Mouse (Mus musculus) limb, embryonic 11.5 days (tissue): ENCODE results near the gene Anks1. TPM values are rescaled to one million over a fixed set of nuclear protein-coding genes. Genes with fewer than 3 reads are reported as not detected.

Experiments used
- ATAC-seq: fragments of 200-750 bp; cut with Nextera tagmentation; 2 replicates; pipeline ENCODE4 v1.8.0; 2017; ENCODE audit warnings: low read depth; ENCODE audit not compliant: insufficient number of reproducible peaks, low FRiP score, low TSS enrichment
- DNase-seq: peaks from one replicate; pipeline ENCODE4 v3.0.0-alpha.2; 2015; ENCODE audit warnings: low spot score
- H3K27ac ChIP-seq: fragments of 300-500 bp; sonication (generic); replicated peaks from 2 replicates; pipeline ENCODE4 v1.5.1; 2014; ENCODE audit warnings: low read depth, mild to moderate bottlenecking, low read length
- H3K27me3 ChIP-seq: fragments of 300-500 bp; sonication (generic); 2 replicates; pipeline ENCODE4 v1.6.1; 2014; ENCODE audit warnings: mild to moderate bottlenecking, low read length, mixed read lengths; ENCODE audit not compliant: control insufficient read depth, insufficient read depth
- H3K36me3 ChIP-seq: fragments of 300-500 bp; sonication (generic); 2 replicates; pipeline ENCODE4 v1.6.1; 2014; ENCODE audit warnings: mild to moderate bottlenecking, low read length, moderate library complexity, mixed read lengths; ENCODE audit not compliant: control insufficient read depth, insufficient read depth
- H3K4me1 ChIP-seq: fragments of 300-500 bp; sonication (generic); 2 replicates; pipeline ENCODE4 v1.6.1; 2014; ENCODE audit warnings: low read length, mixed read lengths; ENCODE audit not compliant: control insufficient read depth, insufficient read depth
- H3K4me2 ChIP-seq: fragments of 300-500 bp; sonication (generic); 2 replicates; pipeline ENCODE4 v1.6.1; 2014; ENCODE audit warnings: low read depth, mild to moderate bottlenecking, moderate library complexity; ENCODE audit not compliant: severe bottlenecking
- H3K4me3 ChIP-seq: fragments of 300-500 bp; sonication (generic); 2 replicates; pipeline ENCODE4 v1.5.1; 2014; ENCODE audit warnings: low read depth, low read length
- H3K9ac ChIP-seq: fragments of 300-500 bp; sonication (generic); 2 replicates; pipeline ENCODE4 v1.6.1; 2014; ENCODE audit warnings: mild to moderate bottlenecking, low read length
- H3K9me3 ChIP-seq: fragments of 300-500 bp; sonication (generic); 2 replicates; pipeline ENCODE4 v1.6.1; 2016; ENCODE audit warnings: low read length; ENCODE audit not compliant: control insufficient read depth
- WGBS: fragments of 180-500 bp; shearing (Covaris S2); extraction: QIAGEN DNeasy Blood & Tissue Kit; methylation state at CpG from one replicate; pipeline ENCODE4 v1.1.7; 2014; 5-methylcytosine and 5-hydroxymethylcytosine counted together
- polyA plus RNA-seq: library from polyadenylated mRNA; unstranded; fragments of >200 nt; fragmentation: Nextera tagmentation; extraction: Ambion mirVana; gene quantifications from 2 replicates; pipeline ENCODE4 v1.2.1, GENCODE M21; 2014

Anks1 gene
- polyA plus RNA-seq, 1 experiment from 2014 or later, result 12.1 TPM

DNA sequence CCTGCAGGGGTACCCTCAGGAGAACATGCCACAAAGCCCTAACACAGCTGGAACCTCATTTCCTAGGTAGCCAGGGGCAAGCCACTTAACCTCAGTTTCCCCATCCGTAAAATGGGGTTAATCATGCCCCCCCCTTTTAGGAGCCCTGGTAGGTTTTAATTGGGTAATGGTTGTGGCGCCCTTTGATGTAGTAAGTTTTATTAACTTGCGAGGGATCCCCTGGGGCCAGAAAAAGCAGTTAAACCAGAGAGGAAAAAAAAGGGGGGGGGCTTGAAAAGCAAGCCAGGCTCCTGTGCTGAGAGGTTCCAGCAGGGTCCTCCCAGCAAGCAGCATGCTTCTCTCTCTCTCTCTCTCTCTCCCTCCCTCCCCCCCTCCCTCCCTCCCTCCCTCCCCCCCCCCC lies 190.0 kb downstream of the Anks1 start:
- Histone ChIP-seq H3K4me3 (no peak overlapping the region), H3K9ac (no peak overlapping the region), H3K9me3 (no peaks in the 10 kb centered on the region), H3K27me3 (no peaks in the 10 kb centered on the region), H3K4me1 (peaks cover 13% of the 10 kb centered on the region), H3K4me2 (no peak overlapping the region), H3K36me3 (no peaks in the 10 kb centered on the region), H3K27ac (no peak overlapping the region)
- ATAC-seq (no peak), DNase-seq (peak; percentile 68)
- WGBS, result 25% methylated on average over 3 of the region's 3 CpGs

DNA sequence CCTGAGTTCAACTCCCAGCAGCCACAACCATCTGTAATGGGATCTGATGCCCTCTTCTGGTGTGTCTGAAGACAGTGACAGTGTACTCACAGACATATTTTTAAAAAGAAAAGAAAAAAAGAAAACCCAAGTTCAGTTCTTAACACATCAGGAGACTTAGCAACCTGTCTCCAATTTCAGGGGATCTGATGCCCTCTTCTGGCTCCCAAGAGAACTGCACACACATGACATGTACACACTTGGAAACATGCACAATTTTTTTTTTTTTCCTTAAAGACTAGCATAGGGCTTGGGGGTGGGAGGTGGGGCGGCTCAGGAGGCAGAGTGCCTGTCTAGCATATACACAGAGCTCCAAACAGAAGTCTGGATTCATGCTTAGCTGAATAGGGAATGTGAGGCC lies 191.6 kb downstream of the Anks1 start:
- Histone ChIP-seq H3K36me3 (no peaks in the 10 kb centered on the region), H3K9ac (no peak overlapping the region), H3K4me1 (peaks cover 13% of the 10 kb centered on the region), H3K9me3 (no peaks in the 10 kb centered on the region), H3K4me3 (no peak overlapping the region), H3K27ac (peak overlapping the region; percentile 30; the same call in 1 of the 2 replicates), H3K4me2 (no peak overlapping the region), H3K27me3 (no peaks in the 10 kb centered on the region)
- DNase-seq, result no peak
- WGBS, result 77% methylated on average over 1 of the region's 1 CpGs
- no peak for ATAC-seq

DNA sequence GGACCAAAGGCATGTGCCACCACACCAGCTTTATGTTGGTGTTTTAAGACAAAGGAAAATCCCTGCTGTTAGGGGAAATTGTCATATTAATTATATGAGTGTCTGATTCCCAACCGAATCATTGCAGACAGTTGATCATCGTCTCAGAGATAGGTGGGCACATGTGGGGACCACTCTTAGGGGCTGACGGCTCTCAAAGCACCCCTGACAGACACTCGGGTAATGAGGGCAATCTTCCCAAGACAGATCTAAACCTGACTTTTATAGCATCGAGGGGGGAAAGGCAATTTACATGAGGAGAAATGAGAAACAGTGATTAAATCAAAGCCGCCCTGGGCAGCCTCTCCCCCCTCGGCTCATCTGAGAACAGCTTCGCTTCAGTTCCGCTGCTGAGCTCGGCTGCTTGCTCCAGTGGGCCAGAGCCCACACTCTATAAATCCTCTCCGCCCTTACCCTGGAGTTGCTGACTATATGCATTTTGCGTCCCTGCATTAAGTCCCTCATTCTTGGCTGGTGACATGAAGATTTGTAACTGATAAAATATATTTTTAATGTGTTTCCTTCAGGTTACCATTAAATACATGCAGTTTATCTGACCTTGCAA lies 192.3 kb downstream of the Anks1 start:
- peaks cover 13% of the 10 kb centered on the region for H3K4me1 ChIP-seq
- ATAC-seq, result no peak; the same call in 1 of the 2 replicates
- H3K9ac ChIP-seq, result no peak overlapping the region
- peak; percentile 67 for DNase-seq
- peak overlapping the region; percentile 47; the same call in 1 of the 2 replicates for H3K27ac ChIP-seq
- no peaks in the 10 kb centered on the region for H3K9me3 ChIP-seq
- WGBS, result 16% methylated on average over 12 of the region's 12 CpGs
- H3K4me2 ChIP-seq, result no peak overlapping the region
- H3K27me3 ChIP-seq, result no peaks in the 10 kb centered on the region
- H3K36me3 ChIP-seq, result no peaks in the 10 kb centered on the region
- no peak overlapping the region for H3K4me3 ChIP-seq

DNA sequence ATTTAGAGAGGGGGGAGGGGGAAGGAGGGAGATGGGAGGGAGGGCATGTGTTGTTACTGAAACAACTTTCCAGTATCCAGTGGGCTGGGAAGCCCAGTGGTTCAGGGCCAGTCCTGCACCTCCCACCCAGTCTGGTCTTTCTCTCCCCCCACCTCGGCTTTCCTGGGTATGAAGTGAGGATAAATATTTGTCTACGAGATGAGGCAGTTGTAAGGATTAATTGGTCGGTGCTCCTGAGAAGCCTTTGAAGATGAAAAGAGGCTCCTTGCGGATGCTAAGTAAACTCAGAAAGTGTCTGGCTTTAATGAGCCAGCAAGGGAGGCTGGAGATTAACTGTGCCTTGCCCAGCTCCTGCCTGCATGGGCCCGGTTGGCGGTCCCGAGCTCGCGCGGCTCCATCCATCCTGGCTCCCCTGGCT lies 192.8 kb downstream of the Anks1 start:
- H3K36me3 ChIP-seq, result no peaks in the 10 kb centered on the region
- no peak overlapping the region for H3K4me3 ChIP-seq
- no peak overlapping the region for H3K4me2 ChIP-seq
- ATAC-seq (no peak), DNase-seq (peak; percentile 59)
- H3K9me3 ChIP-seq, result no peaks in the 10 kb centered on the region
- H3K27ac ChIP-seq, result peak overlapping the region; percentile 42
- 0 out of 2 replicates have a peak overlapping the region, but pooled peaks have one; percentile 4 for H3K9ac ChIP-seq
- peaks cover 13% of the 10 kb centered on the region for H3K4me1 ChIP-seq
- WGBS, result 10% methylated on average over 10 of the region's 10 CpGs
- H3K27me3 ChIP-seq, result no peaks in the 10 kb centered on the region

DNA sequence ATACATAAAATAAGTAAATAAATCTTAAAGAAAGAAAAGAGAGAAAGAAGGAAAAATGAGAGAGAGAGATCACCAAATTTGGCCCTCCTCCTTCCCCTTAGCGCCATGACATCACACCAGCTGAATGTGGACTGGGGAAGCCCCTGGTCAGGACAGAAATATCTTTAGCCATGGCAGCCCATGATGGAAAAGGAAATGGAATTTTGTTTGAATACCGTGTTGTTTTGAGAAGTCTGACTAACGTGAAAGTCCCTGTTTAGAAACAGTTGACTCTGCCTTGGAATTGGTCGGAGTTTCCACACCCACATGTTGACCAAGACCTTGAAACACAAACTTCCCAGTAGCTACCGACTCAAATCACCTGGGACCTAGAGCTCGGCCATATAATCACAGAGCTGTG lies 195.3 kb downstream of the Anks1 start:
- ATAC-seq (no peak), DNase-seq (no peak)
- 90% methylated on average over 6 of the region's 6 CpGs for WGBS
- Histone ChIP-seq H3K4me2 (no peak overlapping the region), H3K4me1 (peaks cover 8% of the 10 kb centered on the region), H3K27me3 (no peaks in the 10 kb centered on the region), H3K9ac (no peak overlapping the region), H3K27ac (no peak overlapping the region), H3K36me3 (no peaks in the 10 kb centered on the region), H3K9me3 (no peaks in the 10 kb centered on the region), H3K4me3 (no peak overlapping the region)

DNA sequence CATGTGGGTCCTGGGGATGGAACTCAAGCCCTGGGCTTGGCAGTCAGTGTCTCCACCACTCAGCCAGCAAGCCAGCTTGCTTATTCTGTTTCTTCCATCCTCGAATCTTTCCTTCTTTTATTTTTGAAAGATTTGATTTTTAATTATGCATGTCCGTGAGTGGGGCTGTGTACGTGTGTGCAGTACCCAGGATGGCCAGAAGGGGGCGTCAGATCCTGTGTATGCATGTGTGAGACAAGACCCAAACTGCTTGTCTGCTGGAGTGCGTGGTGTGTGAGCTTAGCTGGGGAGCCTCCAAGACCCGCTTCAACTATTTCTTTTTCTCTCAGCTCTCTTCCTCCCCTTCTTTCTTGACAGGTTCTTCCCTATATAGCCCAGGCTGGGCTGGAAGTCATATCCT lies 197.2 kb downstream of the Anks1 start:
- DNase-seq (no peak), ATAC-seq (no peak)
- 76% methylated on average over 6 of the region's 6 CpGs for WGBS
- no peak overlapping the region for H3K4me3 ChIP-seq
- H3K27ac ChIP-seq, result no peak overlapping the region
- no peaks in the 10 kb centered on the region for H3K36me3 ChIP-seq
- no peaks in the 10 kb centered on the region for H3K9me3 ChIP-seq
- H3K4me2 ChIP-seq, result no peak overlapping the region
- no peaks in the 10 kb centered on the region for H3K27me3 ChIP-seq
- H3K9ac ChIP-seq, result no peak overlapping the region
- peaks cover 11% of the 10 kb centered on the region for H3K4me1 ChIP-seq

DNA sequence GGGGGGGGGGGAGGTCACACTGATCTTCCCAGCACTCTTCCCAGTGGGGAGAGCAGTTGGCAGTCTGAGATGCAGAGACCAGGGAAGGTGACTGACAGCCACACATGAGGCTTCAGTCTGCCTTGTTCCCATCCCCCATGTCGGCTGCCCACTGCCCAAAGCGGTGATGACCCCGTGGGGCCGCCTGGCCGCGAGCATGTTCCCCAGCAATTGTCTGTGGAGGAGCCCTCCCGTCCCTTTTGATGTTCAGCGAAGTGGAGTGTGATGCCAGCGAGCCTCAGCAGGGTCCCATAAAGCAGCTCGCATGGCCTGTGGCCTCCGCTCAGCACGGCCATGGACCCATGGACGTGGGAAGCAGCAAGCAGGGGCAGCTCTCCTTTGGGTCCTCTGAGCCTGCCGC lies 198.2 kb downstream of the Anks1 start:
- WGBS, result 16% methylated on average over 14 of the region's 14 CpGs
- H3K4me3 ChIP-seq, result no peak overlapping the region
- H3K27ac ChIP-seq, result no peak overlapping the region
- H3K4me1 ChIP-seq, result peaks cover 6% of the 10 kb centered on the region
- DNase-seq (no peak), ATAC-seq (no peak)
- no peak overlapping the region for H3K4me2 ChIP-seq
- no peaks in the 10 kb centered on the region for H3K36me3 ChIP-seq
- no peak overlapping the region for H3K9ac ChIP-seq
- H3K27me3 ChIP-seq, result no peaks in the 10 kb centered on the region
- H3K9me3 ChIP-seq, result no peaks in the 10 kb centered on the region

DNA sequence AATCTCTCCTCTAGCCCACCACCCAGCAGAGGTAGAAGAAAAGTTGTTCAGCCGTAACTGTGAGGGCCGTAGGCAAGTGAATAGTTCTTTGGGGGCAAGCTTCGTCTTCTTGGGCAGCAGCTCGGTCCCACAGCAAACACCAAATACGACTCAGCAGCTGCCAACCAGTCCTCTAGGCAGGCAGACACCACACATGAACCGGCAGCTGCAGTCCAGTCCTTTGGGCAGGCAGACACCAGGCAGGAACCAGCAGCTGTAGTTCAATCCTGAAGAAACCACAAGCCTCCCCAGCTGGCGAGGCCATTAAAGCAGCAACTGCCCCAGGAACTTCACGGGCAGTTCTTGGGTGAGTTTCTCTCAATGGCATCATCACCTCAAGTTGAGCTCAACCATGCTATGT lies 203.2 kb downstream of the Anks1 start:
- H3K27ac ChIP-seq, result no peak overlapping the region
- WGBS, result 91% methylated on average over 8 of the region's 8 CpGs

More for the DNA sequence above, 203.2 kb downstream of the Anks1 start:
- DNase-seq (no peak), ATAC-seq (no peak)
- no peaks in the 10 kb centered on the region for H3K36me3 ChIP-seq
- H3K9me3 ChIP-seq, result no peaks in the 10 kb centered on the region
- H3K4me2 ChIP-seq, result no peak overlapping the region
- H3K27me3 ChIP-seq, result no peaks in the 10 kb centered on the region
- H3K4me1 ChIP-seq, result peaks cover 8% of the 10 kb centered on the region
- H3K4me3 ChIP-seq, result no peak overlapping the region
- no peak overlapping the region for H3K9ac ChIP-seq
